Mouse (Mus musculus) megakaryocyte-erythroid progenitor cell, adult 5 weeks (primary cell): ENCODE measurements around the gene Crbn. TPM values are rescaled to one million over a fixed set of nuclear protein-coding genes. Genes with fewer than 3 reads are reported as not detected.

Experiments
- polyA plus RNA-seq: library from polyadenylated mRNA; stranded (reverse); fragments of >175 nt; gene quantifications from 2 replicates; pipeline ENCODE4 v1.2.3, GENCODE M21; 2012

Crbn gene
- 0.97 and 2.3 TPM in 2 replicates for polyA plus RNA-seq

GRCm38 (mm10) chr6:106799333-106800226, at the start of gene Crbn:
TSS of gene Crbn (minus strand) at chr6:106800077.

GRCm38 (mm10) chr6:106768640-106769289, 31.1 kb downstream of the Crbn start, which contains the start of gene Trnt1:
TSS of gene Trnt1 (plus strand) at chr6:106769120.

GRCm38 (mm10) chr6:106748887-106749388, 50.9 kb downstream of the Crbn start, which contains the start of gene Il5ra:
TSS of gene Il5ra (minus strand) at chr6:106749037.

Other genes with a start within 250 kb of the Crbn start
- gene Il5ra, start 51.0 kb downstream of the Crbn start, polyA plus RNA-seq: not detected in 2 replicates
- gene Trnt1, start 31.0 kb downstream of the Crbn start, polyA plus RNA-seq: 3.4 and 3.9 TPM in 2 replicates